Comparison of ENCODE assay signal across 23 mouse cellular contexts in genomic region chrX:78482987-78483386, GRCm38 (mm10).
"Had no signal": no experiment of that assay in that cellular context is flagged by ENCODE, and none has a peak within 500 bp of the region (broad histone marks: within the 10 kb centered on the region; RNA-seq: fewer than 3 reads in every experiment).

No protein-coding gene starts in this region.

- H3K27me3 ChIP-seq: limb, embryonic 12.5 days; limb, embryonic 15.5 days; lung, embryonic 15.5 days; midbrain, embryonic 12.5 days; midbrain, embryonic 15.5 days; neural tube, embryonic 12.5 days; neural tube, embryonic 15.5 days had no signal

- H3K36me3 ChIP-seq: limb, embryonic 12.5 days; limb, embryonic 15.5 days; lung, embryonic 15.5 days; midbrain, embryonic 12.5 days; midbrain, embryonic 15.5 days; neural tube, embryonic 12.5 days; neural tube, embryonic 15.5 days had no signal

- H3K4me2 ChIP-seq: limb, embryonic 12.5 days; limb, embryonic 15.5 days; liver, embryonic 11.5 days; lung, embryonic 15.5 days; midbrain, embryonic 12.5 days; midbrain, embryonic 15.5 days; neural tube, embryonic 12.5 days; neural tube, embryonic 15.5 days had no signal

- H3K9ac ChIP-seq: limb, embryonic 12.5 days; limb, embryonic 15.5 days; liver, embryonic 14.5 days; liver, postnatal 0 days; lung, embryonic 15.5 days; midbrain, embryonic 12.5 days; midbrain, embryonic 15.5 days; neural tube, embryonic 12.5 days; neural tube, embryonic 15.5 days had no signal

- ATAC-seq: liver, postnatal 0 days; midbrain, embryonic 15.5 days had no signal

- H3K4me1 ChIP-seq: limb, embryonic 12.5 days; limb, embryonic 15.5 days; lung, embryonic 15.5 days; midbrain, embryonic 12.5 days; midbrain, embryonic 15.5 days; neural tube, embryonic 12.5 days; neural tube, embryonic 15.5 days had no signal

- DNase-seq: kidney, adult 2 months; kidney, postnatal 25 days; layer of hippocampus, postnatal 36 days; left cerebral cortex, postnatal 4 days; liver, postnatal 0 days; lung, postnatal 10 days; lung, postnatal 36 days; retina, postnatal 1 day; thymus, adult 2 months; thymus, postnatal 14 days; thymus, postnatal 4 days had no signal

- H3K4me3 ChIP-seq: left cerebral cortex, adult 2 months; limb, embryonic 12.5 days; limb, embryonic 15.5 days; lung, embryonic 15.5 days; midbrain, embryonic 12.5 days; midbrain, embryonic 15.5 days; neural tube, embryonic 12.5 days; neural tube, embryonic 15.5 days had no signal

- H3K9me3 ChIP-seq: limb, embryonic 12.5 days; limb, embryonic 15.5 days; lung, embryonic 15.5 days; midbrain, embryonic 12.5 days; midbrain, embryonic 15.5 days; neural tube, embryonic 12.5 days; neural tube, embryonic 15.5 days had no signal

- H3K27ac ChIP-seq: kidney, postnatal 0 days; left cerebral cortex, adult 2 months; limb, embryonic 12.5 days; limb, embryonic 15.5 days; liver, embryonic 14.5 days; lung, embryonic 15.5 days; midbrain, embryonic 12.5 days; midbrain, embryonic 15.5 days; neural tube, embryonic 12.5 days; neural tube, embryonic 15.5 days; stomach, postnatal 0 days had no signal
